Mouse (Mus musculus) spleen, adult 12 weeks (tissue): ENCODE data around the gene Rer1.

Experiments
- DNase-seq: peaks from one replicate; pipeline ENCODE4 v3.0.0; 2022; ENCODE audit warnings: low spot score

The Rer1 gene

DNA sequence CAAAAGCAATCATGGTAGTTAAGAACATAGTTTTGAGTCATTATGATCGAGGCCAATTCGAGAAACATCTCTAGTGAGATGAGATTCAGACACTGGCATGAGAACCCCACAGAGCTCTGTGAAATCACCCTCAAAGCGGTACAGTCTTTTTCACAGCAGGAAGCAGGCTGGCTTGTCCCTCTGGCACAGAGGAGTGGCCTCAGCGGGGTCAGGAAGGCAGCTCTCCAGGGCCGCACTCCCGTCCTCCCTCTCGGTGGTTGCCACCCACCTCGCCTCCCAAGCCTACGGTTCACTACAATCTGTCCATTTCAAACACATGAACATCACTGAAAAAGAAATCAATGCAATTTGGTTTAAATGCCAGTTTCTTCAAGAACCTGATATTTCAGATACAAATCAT lies 11.8 kb downstream of the Rer1 start:
- no peak for DNase-seq

DNA sequence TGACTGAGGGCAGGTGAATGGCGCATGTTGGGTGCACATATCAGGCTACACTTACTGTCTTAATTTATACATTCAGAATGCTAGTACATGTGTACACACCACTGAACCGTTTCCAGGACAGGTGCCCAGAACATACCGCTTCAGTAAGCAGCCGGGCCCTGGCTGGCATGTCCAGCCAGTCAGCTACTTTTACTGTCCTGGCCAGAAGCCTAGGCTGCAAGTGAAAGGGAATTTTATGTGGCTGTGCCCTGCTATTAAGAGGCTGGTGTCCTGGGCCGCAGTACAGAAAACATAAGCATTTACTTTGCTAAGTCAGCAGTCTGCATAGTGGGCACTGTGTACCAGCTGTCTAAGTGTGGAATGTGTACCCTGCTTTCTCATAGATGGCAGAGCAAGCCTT lies 15.3 kb downstream of the Rer1 start:
- no peak for DNase-seq

DNA sequence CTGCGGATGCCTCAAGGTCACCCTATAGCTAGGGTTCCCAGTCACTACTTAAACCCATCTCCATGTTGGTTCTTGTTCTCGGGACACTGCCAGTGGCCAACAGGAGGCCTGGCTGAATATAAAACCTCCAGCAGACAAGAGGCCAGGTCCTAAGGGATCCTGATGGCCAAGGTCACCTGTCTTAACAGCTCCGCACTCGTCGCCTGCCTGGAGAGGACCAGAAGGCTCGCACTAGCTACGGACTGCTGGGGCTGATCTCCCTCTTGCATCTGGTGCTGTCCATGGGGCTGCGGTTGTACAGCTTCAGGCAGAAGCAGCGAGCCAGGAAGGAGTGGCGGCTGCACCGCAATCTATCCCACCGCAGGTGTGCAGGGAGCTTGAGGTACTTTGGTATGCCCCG lies 16.0 kb downstream of the Rer1 start:
- DNase-seq: no peak

DNA sequence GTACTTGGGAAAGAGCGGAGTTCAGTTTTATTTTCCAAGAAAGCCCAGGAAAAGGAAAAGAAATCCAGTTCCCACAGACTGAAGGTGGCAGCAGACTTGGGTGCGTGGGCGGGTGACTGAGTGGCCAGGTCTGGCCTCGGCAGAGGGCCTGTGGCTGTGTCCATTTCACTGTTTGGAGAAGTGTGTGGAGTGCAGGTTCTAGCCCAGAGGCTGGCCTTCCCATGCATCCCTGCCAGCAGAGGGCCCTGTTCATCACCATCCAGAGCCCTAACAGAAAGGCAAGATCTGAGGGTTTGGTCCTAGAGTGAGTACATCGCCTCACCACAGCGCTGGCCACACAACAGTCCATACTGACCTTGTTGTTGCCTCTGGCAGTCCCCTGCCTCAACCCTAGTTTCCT lies 17.0 kb downstream of the Rer1 start:
- DNase-seq: no peak

DNA sequence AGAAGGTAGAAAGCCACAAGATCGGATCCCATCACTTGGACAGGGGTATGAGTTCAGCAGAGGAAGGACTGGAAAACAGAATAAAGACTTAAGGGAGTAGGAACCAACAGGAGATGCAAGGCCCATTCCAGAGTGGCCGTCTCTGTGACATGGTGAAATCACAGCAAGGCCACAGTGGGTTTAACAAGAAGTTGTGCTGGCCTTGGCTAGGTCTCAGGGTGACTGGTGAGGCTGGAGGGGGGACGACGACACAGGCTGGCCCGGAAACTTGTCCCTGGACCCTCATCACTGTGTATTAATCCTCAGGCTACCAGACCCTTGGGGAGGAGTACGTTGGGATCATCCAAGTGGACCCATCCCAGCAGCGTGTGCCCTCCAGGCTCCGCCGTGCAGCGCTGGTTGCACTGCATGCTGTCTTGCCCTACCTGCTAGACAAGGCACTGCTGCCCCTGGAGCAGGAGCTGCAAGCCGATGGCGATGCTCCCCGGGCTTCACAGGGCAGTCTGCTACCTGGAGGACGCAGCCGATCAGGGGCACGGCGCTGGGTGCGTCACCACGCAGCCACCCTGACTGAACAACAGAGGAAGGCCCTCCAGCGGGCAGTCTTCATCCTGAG lies 17.7 kb downstream of the Rer1 start:
- no peak for DNase-seq

DNA sequence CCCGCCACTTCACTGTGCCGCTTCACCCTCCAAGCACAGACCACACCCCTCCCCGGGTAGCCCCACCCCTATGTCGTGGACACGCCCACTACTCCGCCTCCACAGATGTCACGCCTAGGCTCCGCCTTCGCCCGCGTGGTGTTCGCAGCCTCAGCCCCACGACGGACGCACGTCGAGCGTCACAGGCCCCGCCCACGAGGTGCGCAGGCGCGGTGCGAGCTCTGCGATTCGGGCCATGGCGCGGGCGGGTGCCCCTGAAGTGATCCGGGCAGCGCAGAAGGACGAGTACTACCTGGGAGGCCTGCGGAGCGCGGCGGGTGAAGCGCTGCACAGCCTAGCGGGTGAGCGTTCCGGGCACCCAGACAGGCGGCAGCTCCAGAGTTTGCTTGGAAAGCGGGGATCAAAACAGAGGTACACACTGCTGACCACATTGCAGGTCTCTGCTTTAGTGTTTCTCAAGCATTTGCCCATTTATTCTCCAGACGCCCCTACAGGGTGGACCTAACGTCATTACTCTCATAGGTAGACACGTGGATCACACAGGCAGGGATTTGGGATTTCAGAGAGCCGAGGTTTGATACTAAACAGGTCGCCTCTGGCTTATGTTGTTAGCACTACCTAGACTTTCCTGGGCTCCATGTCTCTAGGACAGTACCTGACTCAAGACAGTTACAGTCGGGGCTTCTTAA lies 19.2 kb downstream of the Rer1 start, which contains the start of gene Pex10:
Gene Pex10 (plus strand): TSS at position 183 of the 689 bp plus-strand sequence.
- DNase-seq: peak; percentile 100

DNA sequence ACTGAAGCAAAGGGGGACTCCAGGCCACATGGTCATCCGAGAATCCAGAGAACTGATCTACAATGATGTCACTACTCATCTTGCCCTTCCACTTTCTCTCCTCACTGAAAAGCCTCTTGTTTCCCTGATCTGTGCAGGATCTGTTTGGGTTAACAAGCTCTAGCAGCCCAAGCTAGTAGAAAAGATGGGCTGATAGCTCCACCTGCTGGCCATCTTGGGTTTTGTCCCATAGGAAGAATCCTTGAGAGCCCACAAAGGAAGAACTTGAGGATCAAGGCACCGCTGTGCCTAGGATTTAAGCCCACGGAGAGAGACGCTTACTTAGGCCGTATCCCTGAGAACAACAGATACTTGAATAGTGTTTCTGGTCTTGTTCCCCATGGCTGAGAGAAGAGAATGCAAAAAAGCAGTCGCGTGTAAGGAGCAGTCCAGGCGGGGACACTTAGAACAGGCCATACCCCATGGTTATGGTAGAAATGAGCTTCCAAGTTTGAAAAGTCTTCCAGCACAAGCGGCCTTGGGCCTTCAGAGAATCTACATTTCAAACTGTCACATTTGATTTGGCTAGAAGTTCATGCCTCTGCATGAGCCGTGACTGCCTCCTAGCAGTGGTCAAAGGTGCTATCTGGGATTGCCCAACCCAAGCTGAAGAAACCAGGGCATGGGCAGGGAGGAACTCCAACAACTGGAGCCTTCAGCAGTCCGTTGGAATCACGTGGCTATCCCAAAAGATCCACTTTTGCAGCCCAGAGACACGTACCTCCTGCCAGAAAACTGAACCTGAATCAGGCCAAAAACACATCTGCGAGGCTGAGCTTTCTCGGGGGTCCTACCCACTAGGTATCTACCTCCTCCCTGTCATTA lies 20.0 kb downstream of the Rer1 start:
- peak; percentile 74 for DNase-seq

DNA sequence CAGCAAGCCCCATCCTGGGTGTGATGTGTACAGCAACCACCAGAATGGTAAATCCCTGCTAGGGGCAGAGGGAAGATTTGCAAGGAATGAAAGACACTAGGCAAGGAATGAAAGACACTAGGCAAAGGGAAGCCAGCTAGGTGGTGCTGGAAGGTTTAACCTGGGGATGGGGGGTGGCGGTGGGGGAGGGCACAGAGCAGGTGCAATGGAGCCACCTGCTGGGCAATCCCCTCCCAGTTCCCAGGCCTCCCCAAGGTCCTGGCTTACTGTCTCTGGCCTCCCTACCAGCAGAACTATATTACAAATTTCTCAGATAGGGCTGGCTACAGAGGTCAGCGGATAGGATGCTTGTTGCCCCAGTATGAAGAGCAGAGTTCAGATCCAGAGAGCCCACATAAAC lies 21.7 kb downstream of the Rer1 start:
- DNase-seq: no peak

DNA sequence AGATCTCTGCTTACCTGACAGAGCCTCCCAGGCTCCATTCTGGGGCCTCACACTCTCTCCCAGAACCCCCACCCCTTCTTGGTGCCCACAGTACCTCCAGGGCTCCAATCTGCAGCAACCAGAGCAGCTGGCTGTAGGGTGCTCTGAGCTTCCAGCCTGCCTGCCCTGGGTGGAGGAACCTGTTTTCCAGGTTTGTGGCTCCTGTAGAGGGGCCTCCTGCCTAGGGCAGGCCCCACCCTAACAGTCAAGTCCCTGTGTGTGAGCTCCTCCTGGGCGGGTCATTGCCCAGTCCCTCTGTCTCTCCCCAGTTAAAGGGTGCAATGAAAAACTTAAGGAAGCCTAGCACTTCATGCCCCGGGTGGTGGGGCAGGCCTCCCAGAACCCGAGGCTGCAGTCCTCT lies 22.3 kb downstream of the Rer1 start:
- DNase-seq: no peak

DNA sequence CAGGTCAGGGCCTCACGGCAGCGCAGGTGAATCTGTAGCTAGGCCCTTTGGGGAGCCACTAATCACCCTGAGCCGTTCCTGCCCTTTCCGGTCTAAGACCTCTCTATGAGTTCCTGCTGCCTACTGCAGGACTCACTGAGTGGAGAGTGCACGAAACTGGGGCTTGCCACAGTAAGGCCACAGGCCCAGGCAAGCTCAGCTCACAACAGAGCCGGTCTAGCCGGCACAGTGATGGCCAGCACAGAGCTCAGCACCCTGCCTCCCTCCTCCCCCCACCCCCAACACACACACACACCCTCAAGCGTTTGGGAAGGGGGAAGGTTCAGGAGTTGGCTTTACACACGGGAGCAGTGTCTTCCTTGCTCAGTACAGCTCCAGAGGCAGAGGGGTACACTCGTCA lies 27.9 kb downstream of the Rer1 start:
- DNase-seq: no peak

DNA sequence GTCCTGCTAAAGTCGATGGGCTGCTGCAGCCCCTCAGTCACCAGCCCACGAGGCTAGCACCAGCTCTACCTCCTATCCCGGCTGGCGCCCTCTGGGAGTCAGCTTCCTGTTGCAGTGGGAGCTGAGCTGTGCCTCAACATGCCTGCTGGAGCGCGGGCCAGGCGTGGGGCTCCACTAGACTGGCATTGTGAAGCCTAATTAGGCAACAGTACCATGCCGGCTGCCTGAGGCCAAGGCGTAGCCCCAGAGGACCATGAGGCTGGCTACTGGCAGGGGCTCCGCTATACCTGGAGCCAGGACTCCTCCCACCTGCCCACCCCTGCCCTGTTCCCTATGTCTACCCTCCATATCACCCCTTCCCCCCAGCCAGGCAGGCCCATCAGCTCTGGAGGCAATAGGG lies 29.5 kb downstream of the Rer1 start, which contains the start of gene Plch2:
Gene Plch2 (minus strand): TSS at position 61 of the 400 bp plus-strand sequence.
- no peak for DNase-seq

DNA sequence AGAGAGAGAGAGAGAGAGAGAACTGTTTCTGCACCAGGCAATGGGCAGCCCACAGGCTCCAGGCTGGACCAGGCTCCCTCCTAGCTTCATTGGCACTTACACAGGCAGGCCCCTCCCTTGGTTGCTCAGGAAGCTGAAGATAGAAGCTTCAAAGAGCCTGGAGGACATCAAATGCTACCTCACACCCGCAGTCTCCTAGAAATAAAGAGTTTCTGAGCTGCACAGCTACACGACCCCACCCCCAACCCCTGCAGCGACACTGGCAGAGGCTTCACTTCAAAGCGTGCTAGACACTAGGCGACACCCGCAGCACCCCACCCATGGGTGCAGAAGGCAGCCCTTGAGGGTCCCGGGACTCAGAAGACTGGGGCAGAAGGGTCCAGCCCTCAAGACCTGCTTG lies 36.1 kb downstream of the Rer1 start:
- no peak for DNase-seq

DNA sequence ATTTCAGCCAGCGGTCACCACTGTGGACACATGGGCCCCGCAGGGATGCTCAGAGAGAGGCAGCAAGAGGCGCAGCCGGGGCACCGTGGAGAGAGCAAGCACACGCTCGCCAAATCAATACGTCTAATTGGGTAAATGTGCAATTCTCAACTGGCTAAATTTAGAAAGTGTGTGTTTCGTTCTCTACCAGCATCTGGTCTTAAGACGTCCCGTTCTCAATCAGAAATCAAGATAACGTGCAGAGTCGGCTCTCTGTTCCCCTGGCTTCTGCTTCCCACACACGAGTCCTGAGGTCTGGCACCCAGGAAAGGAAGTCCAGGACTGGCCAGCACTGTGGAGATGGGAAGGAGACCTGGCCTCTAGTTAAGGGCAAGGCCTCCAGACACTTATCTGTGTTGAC lies 39.5 kb downstream of the Rer1 start:
- DNase-seq: no peak

DNA sequence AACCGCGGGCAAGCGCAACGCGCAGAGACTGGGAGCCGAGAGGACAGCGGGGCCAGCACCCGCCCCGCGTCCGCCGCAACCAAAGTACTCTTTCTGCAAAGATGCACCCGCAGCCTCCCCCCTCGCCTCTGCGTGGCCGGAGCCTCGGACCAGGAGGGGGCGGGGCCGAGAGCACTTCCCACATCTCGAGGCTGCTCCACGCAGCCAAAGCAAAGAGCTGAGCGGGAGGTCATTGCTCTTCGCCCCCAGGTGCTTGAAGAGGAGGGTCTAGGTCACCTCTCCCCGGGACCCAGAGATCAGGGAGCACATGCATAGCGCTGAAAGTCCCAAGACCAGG lies 42.9 kb downstream of the Rer1 start:
- no peak for DNase-seq

DNA sequence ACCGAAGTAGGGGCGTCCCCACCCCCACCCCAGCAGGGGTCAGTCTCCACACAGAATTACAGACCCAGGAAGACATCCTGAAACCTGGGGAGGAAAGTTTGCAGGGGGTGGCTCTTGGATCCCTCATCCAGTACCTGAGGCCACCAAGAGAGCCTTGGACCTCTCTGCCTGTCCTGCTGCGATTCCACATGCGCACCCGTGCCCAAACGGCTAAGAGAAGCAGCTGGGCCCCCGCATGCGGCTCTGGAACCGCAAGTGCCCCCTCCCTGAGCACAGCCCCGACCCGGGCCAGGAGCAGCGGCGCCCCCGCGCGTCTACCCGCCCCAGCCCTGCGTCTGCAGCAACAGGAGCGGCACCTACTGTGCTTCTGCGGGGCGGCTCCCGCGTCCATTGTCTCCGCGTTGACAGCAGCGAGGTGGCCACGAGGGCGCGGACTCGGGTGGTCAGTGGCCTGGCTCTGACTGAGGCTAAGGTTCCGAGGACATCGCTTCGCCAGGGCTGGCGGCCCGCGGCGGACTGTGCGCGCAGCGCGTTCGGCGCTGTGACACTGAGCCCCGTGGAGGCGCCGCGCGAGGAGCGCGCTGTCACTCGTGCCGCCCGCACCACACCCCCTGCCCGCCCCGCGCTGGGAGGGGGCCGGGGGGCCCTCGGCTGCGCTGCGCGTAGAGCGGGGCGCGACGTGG lies 43.4 kb downstream of the Rer1 start:
- DNase-seq: no peak

DNA sequence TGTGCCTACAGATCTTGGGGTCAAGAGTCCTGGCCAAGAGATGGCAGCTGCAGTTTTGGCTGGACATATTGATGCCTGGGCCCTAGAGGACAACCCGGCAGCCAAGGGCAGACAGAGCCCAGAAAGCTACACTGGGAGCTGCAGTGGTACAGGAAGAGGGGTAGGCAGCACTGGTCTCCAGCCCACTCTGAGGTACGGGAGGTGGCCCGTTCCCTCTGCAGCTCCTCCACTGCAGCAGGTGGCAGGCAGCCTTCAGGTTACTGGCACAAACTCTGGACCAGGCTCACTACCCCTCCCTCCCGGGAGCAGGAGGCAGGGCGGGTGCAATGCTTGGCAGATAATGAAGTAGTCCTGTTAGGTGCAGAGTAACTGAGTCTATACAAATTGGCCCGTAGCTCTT lies 45.5 kb downstream of the Rer1 start:
- DNase-seq: no peak

DNA sequence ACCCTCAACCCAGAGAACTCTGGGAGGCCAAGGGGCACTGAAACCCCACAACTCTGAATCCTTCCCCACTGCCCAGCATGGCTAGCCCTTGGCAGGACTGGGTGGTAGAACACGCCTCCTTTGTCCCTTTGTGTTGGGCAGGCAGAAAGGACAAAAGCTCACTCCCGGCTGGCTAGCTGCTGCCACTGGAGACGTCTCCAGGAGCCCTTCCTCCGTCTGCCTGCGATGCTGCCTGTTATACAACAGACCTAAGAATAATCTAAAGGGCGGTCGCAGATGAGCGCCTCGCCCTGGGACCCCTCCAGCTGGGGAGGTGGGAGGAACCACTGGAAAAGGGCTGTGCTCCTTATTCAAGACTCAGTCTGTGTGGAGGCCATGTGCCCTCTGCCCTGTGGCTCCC lies 46.0 kb downstream of the Rer1 start:
- DNase-seq: no peak

DNA sequence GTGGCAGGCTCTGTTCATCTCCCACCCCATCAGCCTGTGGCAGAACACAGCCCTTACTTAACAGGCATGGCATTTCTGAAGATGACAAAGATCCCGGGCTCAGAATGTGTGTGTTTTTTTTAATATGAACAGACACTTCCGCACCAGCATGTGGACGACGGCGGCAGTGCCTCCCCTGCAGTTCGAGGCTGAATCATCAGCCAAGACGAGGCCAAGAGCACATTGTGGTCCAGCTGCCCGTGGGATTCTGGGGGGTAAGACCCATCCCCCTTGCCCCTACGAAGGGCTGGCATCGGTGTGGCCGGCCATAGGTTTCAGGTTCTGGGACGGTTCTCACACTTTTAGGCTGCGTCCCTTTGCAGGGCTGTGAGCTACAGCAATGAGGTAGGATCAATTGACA lies 51.4 kb downstream of the Rer1 start:
- DNase-seq: no peak

DNA sequence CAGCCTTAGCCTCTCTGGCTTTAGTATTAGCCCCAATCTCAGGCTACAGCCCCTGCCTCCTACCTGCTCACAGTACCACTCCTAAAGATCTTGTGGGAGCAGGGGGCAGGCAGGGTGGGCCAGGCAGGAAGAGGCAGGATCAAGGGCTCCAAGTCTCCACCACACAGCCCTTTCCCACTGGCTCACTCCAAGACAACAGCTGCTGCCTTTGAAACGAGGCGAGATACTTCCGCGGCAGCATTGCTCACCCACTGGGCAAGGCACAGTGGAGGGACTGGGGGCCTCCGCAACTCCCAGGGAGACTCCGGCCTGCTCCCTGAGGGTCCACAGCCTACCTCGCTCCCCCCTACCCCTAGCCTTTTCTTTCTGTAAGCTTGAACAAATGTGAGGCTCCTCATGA lies 52.0 kb downstream of the Rer1 start:
- no peak for DNase-seq

DNA sequence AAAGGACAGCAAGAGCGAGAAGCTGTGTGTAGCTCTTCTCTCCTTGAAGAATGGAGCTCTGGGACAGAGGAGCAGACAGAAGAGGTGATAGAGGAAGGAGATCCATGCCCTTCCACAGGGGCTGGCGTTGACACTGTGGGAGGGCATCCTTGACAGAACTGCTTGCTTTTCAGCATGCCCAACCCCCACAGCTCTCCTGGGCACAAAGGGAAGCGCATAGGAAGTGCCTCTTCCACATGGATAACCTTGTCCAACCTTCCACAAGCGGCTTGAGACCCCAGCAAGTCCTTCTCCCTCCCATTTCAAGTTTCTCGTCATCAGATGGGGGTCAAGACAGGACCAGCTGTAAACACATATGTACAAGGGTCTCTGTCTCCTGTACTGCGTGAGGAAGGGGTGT lies 53.1 kb downstream of the Rer1 start:
- DNase-seq: no peak

DNA sequence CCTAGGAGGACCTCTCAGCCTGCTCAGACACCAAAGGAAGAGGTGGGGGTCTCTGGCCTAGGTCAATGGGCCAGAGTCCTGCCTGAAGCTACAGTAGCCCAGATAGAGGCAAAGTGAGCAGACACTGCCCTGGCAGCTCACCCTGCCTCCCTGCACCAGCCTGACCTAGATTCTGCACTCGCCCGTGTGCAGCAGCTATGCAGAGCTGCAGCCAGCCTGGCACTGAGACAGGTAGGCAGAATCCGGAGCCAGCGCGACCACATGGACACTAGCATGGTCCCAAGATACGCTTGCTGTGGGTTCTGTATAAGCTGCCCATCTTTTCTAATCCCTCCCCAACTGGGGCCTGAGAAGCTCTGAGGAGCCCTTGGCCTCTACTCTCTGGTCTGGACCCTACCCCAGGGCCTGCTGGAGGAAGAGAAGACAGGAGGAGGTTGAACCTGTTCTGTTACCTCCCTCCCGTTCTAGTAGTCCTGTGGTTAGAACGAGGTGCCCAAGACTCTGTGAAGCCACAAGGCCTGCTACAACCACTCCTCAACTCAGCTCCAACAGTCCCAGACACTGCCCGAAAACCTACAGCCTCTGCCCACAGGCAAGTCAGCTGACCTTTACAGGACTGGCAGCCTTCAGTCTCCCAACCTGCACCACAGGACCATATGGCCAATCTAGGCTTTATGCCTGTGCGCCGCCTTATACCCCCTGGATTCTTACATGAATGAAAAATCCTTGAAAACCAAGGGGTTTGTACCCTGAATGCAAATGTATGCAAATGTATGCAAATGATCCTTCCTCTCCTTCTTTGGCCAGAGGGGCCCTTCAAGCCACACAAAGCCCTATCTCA lies 61.8 kb downstream of the Rer1 start:
- DNase-seq: no peak
